Mouse (Mus musculus): ENCODE data around the gene Wdr18.

Wdr18 gene

GRCm38 (mm10) chr10:79974087-79974486 lies 14.1 kb downstream of the Wdr18 start:
- DNase-seq (ENCODE audit: inconsistent age in 2 of 2, low spot score in 1 of 2), result no peak

GRCm38 (mm10) chr10:79974668-79975067 lies 14.7 kb downstream of the Wdr18 start:
- DNase-seq (ENCODE audit: inconsistent age in 2 of 2, low spot score in 1 of 2), result no peak

GRCm38 (mm10) chr10:79976071-79976721 lies 16.2 kb downstream of the Wdr18 start:
- DNase-seq (ENCODE audit: inconsistent age in 2 of 2, low spot score in 1 of 2), result no peak

- no peak for DNase-seq (ENCODE audit: inconsistent age in 2 of 2, low spot score in 1 of 2)
These were observed 16.8 kb downstream of the Wdr18 start for GRCm38 (mm10) chr10:79976722-79977107.

- DNase-seq (ENCODE audit: inconsistent age in 2 of 2, low spot score in 1 of 2), result no peak
These were observed 17.4 kb downstream of the Wdr18 start for GRCm38 (mm10) chr10:79977324-79977723.

GRCm38 (mm10) chr10:79978061-79978460 lies 18.1 kb downstream of the Wdr18 start:
- DNase-seq (ENCODE audit: inconsistent age in 2 of 2, low spot score in 1 of 2), result no peak

GRCm38 (mm10) chr10:79979401-79980155 lies 19.6 kb downstream of the Wdr18 start:
- DNase-seq (ENCODE audit: inconsistent age in 2 of 2, low spot score in 1 of 2), result no peak

GRCm38 (mm10) chr10:79983205-79983604 lies 23.3 kb downstream of the Wdr18 start:
- peak in 1 of 2 experiments; percentile 43 for DNase-seq (ENCODE audit: inconsistent age in 2 of 2, low spot score in 1 of 2)

- peak; percentile 83 to 91 for DNase-seq (ENCODE audit: inconsistent age in 2 of 2, low spot score in 1 of 2)
These were observed 23.7 kb downstream of the Wdr18 start for GRCm38 (mm10) chr10:79983670-79984069.

GRCm38 (mm10) chr10:79984195-79984816 lies 24.4 kb downstream of the Wdr18 start, which contains the start of gene Tmem259:
Gene Tmem259 (minus strand): TSS chr10:79984330.
- DNase-seq (ENCODE audit: inconsistent age in 2 of 2, low spot score in 1 of 2), result peak; percentile 91 to 96

GRCm38 (mm10) chr10:79984871-79985270 lies 24.9 kb downstream of the Wdr18 start:
- DNase-seq (ENCODE audit: inconsistent age in 2 of 2, low spot score in 1 of 2), result peak; percentile 98 to 99

GRCm38 (mm10) chr10:79985334-79986231 lies 25.6 kb downstream of the Wdr18 start:
- DNase-seq (ENCODE audit: inconsistent age in 2 of 2, low spot score in 1 of 2), result peak; percentile 76 to 90

- DNase-seq (ENCODE audit: inconsistent age in 2 of 2, low spot score in 1 of 2), result peak; percentile 84 to 90
These were observed 26.4 kb downstream of the Wdr18 start for GRCm38 (mm10) chr10:79986232-79986878.

- peak; percentile 86 to 93 for DNase-seq (ENCODE audit: inconsistent age in 2 of 2, low spot score in 1 of 2)
These were observed 27.0 kb downstream of the Wdr18 start for GRCm38 (mm10) chr10:79986963-79987362.

GRCm38 (mm10) chr10:79987771-79988505 lies 28.0 kb downstream of the Wdr18 start:
- DNase-seq (ENCODE audit: inconsistent age in 2 of 2, low spot score in 1 of 2), result peak in 1 of 2 experiments; percentile 64

GRCm38 (mm10) chr10:79988506-79989271 lies 28.7 kb downstream of the Wdr18 start, which contains the start of gene Cnn2:
Gene Cnn2 (plus strand): TSS chr10:79988584.
- peak; percentile 73 to 78 for DNase-seq (ENCODE audit: inconsistent age in 2 of 2, low spot score in 1 of 2)

- no peak for DNase-seq (ENCODE audit: inconsistent age in 2 of 2, low spot score in 1 of 2)
These were observed 29.4 kb downstream of the Wdr18 start for GRCm38 (mm10) chr10:79989272-79989786.

GRCm38 (mm10) chr10:79989870-79990269 lies 29.9 kb downstream of the Wdr18 start:
- DNase-seq (ENCODE audit: inconsistent age in 2 of 2, low spot score in 1 of 2), result no peak

GRCm38 (mm10) chr10:79991099-79991498 lies 31.1 kb downstream of the Wdr18 start:
- DNase-seq (ENCODE audit: inconsistent age in 2 of 2, low spot score in 1 of 2), result no peak

All from adrenal gland, adult (tissue).